ENCODE assay signal across 11 mouse cellular contexts in the genomic region with DNA sequence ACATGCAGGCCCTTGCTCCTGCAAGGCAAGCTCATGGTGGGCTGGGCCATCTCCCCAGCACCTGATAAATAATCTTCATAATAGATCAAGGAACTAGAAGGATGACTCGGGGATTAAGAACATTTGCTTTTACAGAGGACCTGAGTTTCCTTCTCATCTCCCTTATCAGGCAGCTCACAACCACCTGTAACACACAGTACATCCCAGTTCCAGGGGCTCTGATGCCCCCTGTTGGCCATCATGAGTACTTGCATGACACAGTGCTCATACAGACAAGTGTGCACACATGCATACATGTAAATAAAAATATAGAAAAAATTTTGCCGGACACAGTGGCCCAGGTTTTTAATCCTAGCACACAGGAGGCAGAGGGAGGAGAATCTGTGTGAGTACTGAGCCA. TPM values are rescaled to one million over a fixed set of nuclear protein-coding genes. Genes with fewer than 3 reads are reported as not detected.
DNase-seq lines count a peak whose midpoint lies in the region; ATAC-seq and TF ChIP-seq lines count a peak whose summit lies in the region.
"Had no signal": no experiment of that assay in that cellular context is flagged by ENCODE, and none has a peak within 500 bp of the region (broad histone marks: within the 10 kb centered on the region; RNA-seq: fewer than 3 reads in every experiment).

No protein-coding gene starts in this region.

- peak in 1 of 2 experiments; percentile 16 for DNase-seq in heart, adult 2 months
- peak; percentile 75 for DNase-seq in 416B (ENCODE audit: low read depth)
- peak; percentile 72 for DNase-seq in MEL (ENCODE audit: low read depth, low spot score)
- DNase-seq in right cerebral cortex, adult 18-20 months: no peak
- DNase-seq in spleen, postnatal 14 days (ENCODE audit: low spot score in 2 of 2): no peak
- DNase-seq in right cerebral cortex, adult 2 months (ENCODE audit: low spot score in 2 of 2): no peak
- DNase-seq: cerebellum, postnatal 25 days; heart, postnatal 4 days had no signal

- H3K9ac ChIP-seq in heart, adult 2 months (ENCODE audit: low read depth, low read length): no peak overlapping the region
- no peak overlapping the region for H3K9ac ChIP-seq in heart, embryonic 11.5 days (ENCODE audit: low read depth, low read length)
- H3K9ac ChIP-seq in MEL (ENCODE audit: control insufficient read depth, low read depth, low read length, poor library complexity, severe bottlenecking): no peak overlapping the region
- H3K9ac ChIP-seq in liver, embryonic 12.5 days: no peak overlapping the region

- peak; percentile 77 for TF ChIP-seq CTCF in heart, adult 2 months (IDR thresholded peaks at IDR 0.05)
- peak; percentile 75 to 88 (median 78) for TF ChIP-seq CTCF in MEL (IDR thresholded peaks at IDR 0.05 in 2 of 3, conservative IDR thresholded peaks at IDR 0.05 in 1 of 3; ENCODE audit: control insufficient read depth in 1 of 3, insufficient read depth in 1 of 3, low read depth in 2 of 3, low read length in 3 of 3, poor library complexity in 1 of 3, severe bottlenecking in 1 of 3)

- 83% methylated on average over 2 of the region's 2 CpGs for WGBS in heart, adult 2 months
- WGBS in heart, embryonic 11.5 days (ENCODE audit: insufficient replicate concordance): 78% methylated on average over 2 of the region's 2 CpGs
- 47% methylated on average over 2 of the region's 2 CpGs for WGBS in liver, embryonic 12.5 days (ENCODE audit: insufficient replicate concordance)

- H3K4me3 ChIP-seq in heart, adult 2 months: no peak overlapping the region
- H3K4me3 ChIP-seq in heart, embryonic 11.5 days (ENCODE audit: low read depth, low read length): no peak overlapping the region
- no peak overlapping the region for H3K4me3 ChIP-seq in MEL (ENCODE audit: control insufficient read depth in 1 of 2, insufficient read depth in 1 of 2, low read depth in 2 of 2, low read length in 2 of 2)
- H3K4me3 ChIP-seq in liver, embryonic 12.5 days: no peak overlapping the region

- no peak overlapping the region for H3K4me2 ChIP-seq in heart, embryonic 11.5 days
- H3K4me2 ChIP-seq in liver, embryonic 12.5 days: no peak overlapping the region

- no peaks in the 10 kb centered on the region for H3K36me3 ChIP-seq in heart, adult 2 months (ENCODE audit: control insufficient read depth, insufficient read depth, low read length)
- H3K36me3 ChIP-seq in heart, embryonic 11.5 days (ENCODE audit: control insufficient read depth, insufficient read depth, low read length): no peaks in the 10 kb centered on the region
- H3K36me3 ChIP-seq in MEL (ENCODE audit: control insufficient read depth in 1 of 2, insufficient read depth in 2 of 2, low read length in 2 of 2): no peaks in the 10 kb centered on the region
- H3K36me3 ChIP-seq in liver, embryonic 12.5 days: no peaks in the 10 kb centered on the region

- intact Hi-C loops in heart, adult 2 months (cut with DNase I): loop anchor here (1.0 kb wide), 1 partner anchor 89 kb away; no protein-coding TSS in a partner anchor

- peak; percentile 75 for TF ChIP-seq RAD21 in MEL (IDR thresholded peaks at IDR 0.05; ENCODE audit: low read depth, low read length)

- no peak for TF ChIP-seq POLR2A in heart, adult 2 months (IDR thresholded peaks at IDR 0.05; ENCODE audit: insufficient read depth, low read depth, low read length)
- TF ChIP-seq POLR2A in MEL (IDR thresholded peaks at IDR 0.05; ENCODE audit: control insufficient read depth in 1 of 2, insufficient read depth in 1 of 2, low read depth in 1 of 2, low read length in 2 of 2, poor library complexity in 1 of 2): no peak

- no peak for TF ChIP-seq EP300 in heart, adult 2 months (IDR thresholded peaks at IDR 0.05; ENCODE audit: insufficient read depth, low read depth, low read length)
- TF ChIP-seq EP300 in MEL (IDR thresholded peaks at IDR 0.05; ENCODE audit: low read depth in 1 of 2, low read length in 2 of 2): no peak

- no peaks in the 10 kb centered on the region for H3K27me3 ChIP-seq in heart, adult 2 months (ENCODE audit: control insufficient read depth, insufficient read depth, low read length)
- no peaks in the 10 kb centered on the region for H3K27me3 ChIP-seq in heart, embryonic 11.5 days (ENCODE audit: control insufficient read depth, insufficient read depth, low read length)
- H3K27me3 ChIP-seq in MEL (ENCODE audit: control insufficient read depth in 1 of 2, insufficient read depth in 2 of 2, low read length in 2 of 2): no peaks in the 10 kb centered on the region; a peak in 1 of 4 replicates
- no peaks in the 10 kb centered on the region for H3K27me3 ChIP-seq in liver, embryonic 12.5 days (replicated peaks)

- ATAC-seq in heart, embryonic 11.5 days (replicated peaks; ENCODE audit: insufficient number of reproducible peaks, low FRiP score, low TSS enrichment): no peak
- ATAC-seq in liver, embryonic 12.5 days: peak; percentile 65; the same call in 1 of the 2 replicates

- H3K9me3 ChIP-seq in heart, embryonic 11.5 days (replicated peaks; ENCODE audit: control insufficient read depth, low read length): no peaks in the 10 kb centered on the region
- no peaks in the 10 kb centered on the region for H3K9me3 ChIP-seq in MEL (replicated peaks; ENCODE audit: insufficient read depth, low read length)
- H3K9me3 ChIP-seq in liver, embryonic 12.5 days (replicated peaks): peaks cover 5% of the 10 kb centered on the region; the same call in 1 of the 2 replicates

- H3K4me1 ChIP-seq in heart, adult 2 months (ENCODE audit: control insufficient read depth, insufficient read depth, low read length): no peaks in the 10 kb centered on the region
- no peaks in the 10 kb centered on the region for H3K4me1 ChIP-seq in heart, embryonic 11.5 days (ENCODE audit: control insufficient read depth, insufficient read depth, low read length)
- H3K4me1 ChIP-seq in MEL (ENCODE audit: control insufficient read depth in 1 of 2, insufficient read depth in 2 of 2, low read length in 2 of 2): no peaks in the 10 kb centered on the region
- peaks cover 15% of the 10 kb centered on the region for H3K4me1 ChIP-seq in liver, embryonic 12.5 days
- H3K4me1 ChIP-seq: megakaryocyte, embryonic 14.5 days had no signal

- H3K27ac ChIP-seq in heart, adult 2 months: no peak overlapping the region
- H3K27ac ChIP-seq in heart, embryonic 11.5 days (ENCODE audit: low read depth, low read length): no peak overlapping the region
- no peak overlapping the region for H3K27ac ChIP-seq in MEL (ENCODE audit: control insufficient read depth, low read depth, low read length)
- no peak overlapping the region for H3K27ac ChIP-seq in liver, embryonic 12.5 days

- no peaks in the 10 kb centered on the region for H3K79me2 ChIP-seq in heart, adult 2 months (replicated peaks; ENCODE audit: control insufficient read depth, insufficient read depth, low read length)
- H3K79me2 ChIP-seq in MEL (ENCODE audit: control insufficient read depth, insufficient read depth, low read length, poor library complexity): no peaks in the 10 kb centered on the region

TF ChIP-seq in MEL, 35 proteins besides CTCF, POLR2A, EP300 and RAD21:
- TF ChIP-seq GATA1 (IDR thresholded peaks at IDR 0.05; ENCODE audit: low read depth, low read length) (peak; percentile 53; the same call in 1 of the 2 replicates), ZNF384 (IDR thresholded peaks at IDR 0.05; ENCODE audit: low read depth, low read length) (no peak), SMC3 (IDR thresholded peaks at IDR 0.05; ENCODE audit: low read depth, low read length) (peak; percentile 87), SIN3A (IDR thresholded peaks at IDR 0.05; ENCODE audit: low read length) (0 out of 2 replicates have a peak, but pooled peaks have one; percentile 14), ZC3H11A (IDR thresholded peaks at IDR 0.05; ENCODE audit: low read depth, low read length) (peak; percentile 62), MYC (IDR thresholded peaks at IDR 0.05; ENCODE audit: low read depth, low read length) (peak; percentile 56), MXI1 (IDR thresholded peaks at IDR 0.05; ENCODE audit: low read depth, low read length) (no peak), POLR2AphosphoS5 (IDR thresholded peaks at IDR 0.05; ENCODE audit: borderline replicate concordance, low read depth, low read length) (no peak), TCF12 (IDR thresholded peaks at IDR 0.05; ENCODE audit: low read depth, low read length) (no peak), USF1 (IDR thresholded peaks at IDR 0.05; ENCODE audit: low read depth, low read length) (no peak), TAL1 (IDR thresholded peaks at IDR 0.05; ENCODE audit: low read length) (no peak), RCOR1 (IDR thresholded peaks at IDR 0.05; ENCODE audit: low read depth, low read length) (no peak), MAFK (IDR thresholded peaks at IDR 0.05; ENCODE audit: borderline replicate concordance, low read depth, low read length) (no peak)

RNA-seq across cellular contexts. Expression of gene Gtf2ird1, which starts 17.4 kb away (rescaled TPM):
- total RNA-seq in heart, adult 2 months (2021): 10 to 100 TPM; 23.8 to 26.4 TPM
- 13.4 and 18.0 TPM in 2 replicates for polyA plus RNA-seq in heart, adult 2 months (2012; rRNA removed)
- polyA plus RNA-seq in heart, embryonic 11.5 days (2014; fragmentation: Nextera tagmentation; extraction: Ambion mirVana): 49.0 and 55.7 TPM in 2 replicates
- 15.2 and 17.5 TPM in 2 replicates for total RNA-seq in MEL (2012; rRNA removed)
- 10 to 100 TPM in 1 of 2 experiments, not detected in 1; 54.7 TPM for polyA plus RNA-seq in MEL (2012; ENCODE audit: insufficient read depth in 1 of 2, insufficient read length in 2 of 2, low read depth in 1 of 2, low replicate concordance in 2 of 2, missing spikeins in 1 of 2)
- 23.5 and 26.4 TPM in 2 replicates for polyA plus RNA-seq in liver, embryonic 12.5 days (2016; fragmentation: Nextera tagmentation; extraction: Ambion mirVana)

Comparison
In these comparisons a context has a peak if more than half of its experiments do, and no peak if none do; other contexts are left out.
1. DNase-seq: peak in 416B (single experiment) and MEL (single experiment); none in right cerebral cortex, adult 18-20 months (single experiment), spleen, postnatal 14 days (0 of 2) and right cerebral cortex, adult 2 months (0 of 2).